Mouse (Mus musculus) frontal cortex, adult 2 months (tissue): Measurements from ENCODE around the gene Dapk1. TPM values are rescaled to one million over a fixed set of nuclear protein-coding genes. Genes with fewer than 3 reads are reported as not detected.

Experiments
- DNase-seq, 2 experiments: peaks; one replicate each; pipeline ENCODE4 v3.0.0; 2022; ENCODE audit warnings: low spot score in 1 of 2; ENCODE audit errors: extremely low spot score in 1 of 2
- polyA plus RNA-seq: library from polyadenylated mRNA; depleted of rRNA; stranded (reverse); fragments of >200 nt; gene quantifications from 2 replicates; pipeline ENCODE4 v1.2.3, GENCODE M21; 2012; rRNA removed

Gene Dapk1
- polyA plus RNA-seq, 1 experiment: 83.6 TPM

DNA sequence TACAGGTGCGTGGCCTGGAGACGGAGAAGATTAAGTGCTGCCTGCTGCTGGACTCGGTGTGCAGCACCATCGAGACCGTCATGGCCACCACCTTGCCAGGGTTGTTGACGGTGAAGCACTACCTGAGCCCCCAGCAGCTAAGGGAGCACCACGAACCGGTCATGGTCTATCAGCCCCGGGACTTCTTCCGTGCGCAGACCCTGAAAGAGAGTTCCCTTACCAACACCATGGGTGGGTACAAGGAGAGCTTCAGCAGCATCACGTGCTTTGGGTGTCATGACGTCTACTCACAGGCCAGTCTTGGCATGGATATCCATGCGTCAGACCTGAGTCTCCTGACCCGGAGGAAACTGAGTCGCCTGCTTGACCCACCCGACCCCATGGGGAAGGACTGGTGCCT is 159.4 kb downstream of the Dapk1 start:
- no peak for DNase-seq

DNA sequence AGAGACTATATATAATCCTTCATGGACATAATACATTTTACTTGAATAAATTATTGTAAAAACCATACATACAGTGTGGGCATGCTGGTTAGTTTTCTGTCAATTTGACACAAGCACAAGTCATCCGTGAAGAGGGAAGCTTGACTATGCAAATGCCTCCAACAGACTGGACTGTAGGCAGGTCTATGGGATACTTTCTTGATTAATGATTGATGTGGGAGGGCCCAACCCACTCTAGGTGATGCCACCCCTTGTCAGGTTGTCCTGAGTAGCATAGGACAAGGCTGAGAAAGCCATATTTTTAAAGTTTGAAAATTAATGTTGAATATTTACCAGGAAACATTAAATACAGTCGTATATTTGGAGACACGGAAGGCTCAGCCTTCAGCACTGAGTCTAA is 178.8 kb downstream of the Dapk1 start:
- DNase-seq: no peak

DNA sequence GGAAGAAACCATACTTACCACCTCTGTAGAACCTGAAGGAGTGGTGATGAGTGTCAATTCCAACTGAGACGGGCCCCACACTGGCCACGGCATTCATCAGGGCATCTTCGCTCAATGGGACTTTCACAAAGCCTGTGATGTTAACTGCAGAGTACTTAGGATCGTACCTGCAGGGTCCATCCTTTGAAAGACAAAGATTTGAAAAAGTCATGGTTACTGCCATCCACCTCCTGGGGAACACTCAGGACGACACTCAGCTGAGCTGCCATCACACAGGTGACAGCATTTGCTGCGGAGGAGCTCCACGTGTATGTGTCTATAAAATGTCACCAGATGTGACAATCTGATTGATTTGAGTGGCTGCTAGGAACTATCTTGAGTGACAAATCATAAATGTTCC is 181.6 kb downstream of the Dapk1 start:
- DNase-seq: no peak

DNA sequence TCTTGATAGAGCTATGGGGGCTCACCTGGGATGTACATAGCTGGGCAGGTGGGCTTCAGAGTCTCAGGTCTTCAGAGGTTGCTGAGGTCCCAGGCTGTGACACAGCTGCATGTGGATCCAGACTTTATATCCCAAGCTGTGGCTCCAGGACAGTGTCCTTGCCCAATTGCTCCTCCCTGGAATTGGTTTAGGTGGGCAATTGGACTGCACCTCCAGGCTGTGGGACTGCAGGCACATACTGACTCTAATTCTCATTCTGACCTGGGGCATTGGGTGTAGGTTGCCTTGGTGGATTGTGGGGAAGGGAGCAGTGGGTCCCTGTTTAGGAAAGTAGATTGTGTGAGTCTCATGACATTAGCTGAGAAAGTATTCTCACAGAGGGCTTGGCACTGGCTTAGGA is 184.5 kb downstream of the Dapk1 start, which contains the start of gene BC051665:
Gene BC051665 (minus strand): TSS at position 101 of the 400 bp plus-strand sequence.
- DNase-seq: no peak

DNA sequence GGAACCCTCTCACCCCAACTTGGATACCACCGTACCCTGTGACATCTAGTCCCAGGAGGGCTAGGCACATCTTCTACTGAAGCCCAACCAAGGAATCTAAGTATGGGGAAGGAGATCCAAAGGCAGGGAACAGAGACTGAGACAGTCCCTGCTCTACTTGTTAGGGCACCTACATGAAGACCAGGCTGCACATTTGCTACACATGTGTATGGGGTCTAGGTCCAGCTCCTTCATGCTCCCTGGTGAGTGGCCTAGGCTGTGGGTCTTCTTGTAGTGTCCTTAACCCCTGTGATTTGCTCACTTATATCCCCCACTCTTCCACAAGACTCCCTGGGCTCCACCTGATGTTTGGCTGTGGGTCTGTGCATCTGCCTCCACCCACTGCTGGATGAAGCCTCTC is 187.7 kb downstream of the Dapk1 start:
- DNase-seq: no peak

DNA sequence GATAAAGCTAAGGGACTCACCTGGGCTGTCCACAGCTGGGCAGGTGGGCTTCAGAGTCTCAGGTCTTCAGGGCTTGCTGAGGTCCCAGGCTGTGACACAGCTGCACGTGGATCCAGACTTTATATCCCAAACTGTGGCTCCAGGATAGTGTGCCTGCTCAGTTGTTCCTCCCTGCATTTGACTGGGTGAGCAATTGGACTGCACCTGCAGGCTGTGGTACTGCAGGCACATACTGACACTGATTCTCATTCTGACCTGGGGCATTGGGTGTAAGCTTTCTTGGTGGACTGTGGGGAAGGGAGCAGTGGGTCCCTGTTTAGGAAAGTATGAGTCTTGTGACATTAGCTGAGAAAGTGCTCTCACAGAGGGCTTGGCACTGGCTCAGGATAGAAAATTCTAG is 201.0 kb downstream of the Dapk1 start, which contains the start of gene Ctsll3:
Gene Ctsll3 (minus strand): TSS at position 101 of the 400 bp plus-strand sequence.
- DNase-seq: no peak

DNA sequence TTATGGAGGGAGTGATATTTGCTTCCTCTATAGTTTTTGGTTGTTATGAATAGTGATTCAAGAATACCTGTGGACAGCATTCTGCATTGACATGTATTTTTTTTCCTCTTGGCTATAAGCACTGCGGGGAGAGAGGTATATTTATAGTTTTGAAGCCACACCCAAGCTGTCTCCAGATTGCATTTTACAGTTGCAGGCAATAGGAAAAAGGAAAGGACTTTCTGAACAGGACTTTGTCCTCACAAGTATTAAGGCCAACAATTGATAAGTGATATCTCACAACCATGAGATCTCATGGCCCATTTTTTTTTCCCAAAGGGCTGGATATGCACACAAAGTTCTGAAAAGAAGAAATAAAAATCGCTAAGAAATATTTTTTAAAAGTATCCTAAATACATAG is 207.9 kb downstream of the Dapk1 start:
- no peak for DNase-seq

DNA sequence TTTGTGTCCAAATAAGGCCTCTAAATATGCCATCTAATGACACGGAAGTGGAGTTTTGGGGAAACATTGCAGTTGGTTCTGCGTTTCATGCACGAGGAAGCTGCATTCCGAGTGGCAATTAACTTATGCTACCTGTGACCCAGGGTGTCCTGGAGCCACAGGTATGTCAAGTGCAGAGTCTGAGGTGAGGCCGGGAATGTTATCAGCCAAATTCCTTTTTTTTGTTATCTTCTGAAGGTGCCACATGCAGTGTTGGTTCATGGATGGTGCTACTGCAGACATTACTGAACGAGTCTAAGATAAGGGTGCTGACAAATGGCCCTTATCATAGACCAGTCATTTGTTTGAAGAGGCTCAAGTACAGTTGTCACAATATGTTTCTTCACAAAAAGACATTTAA is 211.0 kb downstream of the Dapk1 start:
- DNase-seq: no peak

Other genes starting within 250 kb of the Dapk1 start
- gene BC051665, start 184.4 kb downstream of the Dapk1 start, polyA plus RNA-seq: not detected in 2 replicates
- not detected in 2 replicates for gene Ctsll3, start 200.9 kb downstream of the Dapk1 start, polyA plus RNA-seq